Mouse (Mus musculus) kidney, adult 2 months (tissue): ENCODE measurements around the gene Baz1a. TPM values are rescaled to one million over a fixed set of nuclear protein-coding genes. Genes with fewer than 3 reads are reported as not detected.
A peak's percentile ranks its signal among the peaks of the same experiment; 100 is the strongest.

Source experiments
- DNase-seq: peaks from one replicate; pipeline ENCODE4 v3.0.0; 2021
- H3K27ac ChIP-seq: fragments of 200-500 bp; 2 replicates; pipeline ENCODE4 v1.5.1; 2012; ENCODE audit warnings: low read depth, low read length, control low read depth, inconsistent platforms; ENCODE audit not compliant: insufficient read depth
- H3K27me3 ChIP-seq: fragments of 200-500 bp; replicated peaks from 2 replicates; pipeline ENCODE4 v1.6.1; 2012; ENCODE audit warnings: mild to moderate bottlenecking, moderate library complexity, low read length, inconsistent platforms; ENCODE audit not compliant: control insufficient read depth, insufficient read depth
- H3K36me3 ChIP-seq: fragments of 200-500 bp; 2 replicates; pipeline ENCODE4 v1.6.1; 2012; ENCODE audit warnings: mild to moderate bottlenecking, moderate library complexity, low read length, inconsistent platforms; ENCODE audit not compliant: control insufficient read depth, insufficient read depth
- H3K4me1 ChIP-seq: fragments of 200-500 bp; 2 replicates; pipeline ENCODE4 v1.6.1; 2011; ENCODE audit warnings: low read length; ENCODE audit not compliant: control insufficient read depth, insufficient read depth
- H3K4me3 ChIP-seq: fragments of 200-500 bp; 2 replicates; pipeline ENCODE4 v1.5.1; 2011; ENCODE audit warnings: mild to moderate bottlenecking, low read depth, low read length, control low read depth; ENCODE audit not compliant: insufficient read depth
- CTCF ChIP-seq: fragments of 200-500 bp; conservative IDR thresholded peaks from 2 replicates; pipeline ENCODE4 v1.5.1; 2011; ENCODE audit warnings: low read depth, mild to moderate bottlenecking, control low read depth, low read length, moderate library complexity, mixed read lengths; ENCODE audit not compliant: insufficient read depth, insufficient read length
- POLR2A ChIP-seq: fragments of 200-500 bp; IDR thresholded peaks from one replicate; pipeline ENCODE4 v1.6.1; 2011; ENCODE audit warnings: low read depth, low read length, control low read depth
- WGBS: fragments of 180-500 bp; shearing (Covaris S2); methylation state at CpG from one replicate; pipeline ENCODE4 v1.1.7; 2018; 5-methylcytosine and 5-hydroxymethylcytosine counted together
- polyA plus RNA-seq: library from polyadenylated mRNA; depleted of rRNA; stranded (reverse); fragments of >200 nt; gene quantifications from 2 replicates; pipeline ENCODE4 v1.2.3, GENCODE M21; 2012; rRNA removed

Baz1a gene
- polyA plus RNA-seq, 1 experiment: 3.8 TPM

DNA sequence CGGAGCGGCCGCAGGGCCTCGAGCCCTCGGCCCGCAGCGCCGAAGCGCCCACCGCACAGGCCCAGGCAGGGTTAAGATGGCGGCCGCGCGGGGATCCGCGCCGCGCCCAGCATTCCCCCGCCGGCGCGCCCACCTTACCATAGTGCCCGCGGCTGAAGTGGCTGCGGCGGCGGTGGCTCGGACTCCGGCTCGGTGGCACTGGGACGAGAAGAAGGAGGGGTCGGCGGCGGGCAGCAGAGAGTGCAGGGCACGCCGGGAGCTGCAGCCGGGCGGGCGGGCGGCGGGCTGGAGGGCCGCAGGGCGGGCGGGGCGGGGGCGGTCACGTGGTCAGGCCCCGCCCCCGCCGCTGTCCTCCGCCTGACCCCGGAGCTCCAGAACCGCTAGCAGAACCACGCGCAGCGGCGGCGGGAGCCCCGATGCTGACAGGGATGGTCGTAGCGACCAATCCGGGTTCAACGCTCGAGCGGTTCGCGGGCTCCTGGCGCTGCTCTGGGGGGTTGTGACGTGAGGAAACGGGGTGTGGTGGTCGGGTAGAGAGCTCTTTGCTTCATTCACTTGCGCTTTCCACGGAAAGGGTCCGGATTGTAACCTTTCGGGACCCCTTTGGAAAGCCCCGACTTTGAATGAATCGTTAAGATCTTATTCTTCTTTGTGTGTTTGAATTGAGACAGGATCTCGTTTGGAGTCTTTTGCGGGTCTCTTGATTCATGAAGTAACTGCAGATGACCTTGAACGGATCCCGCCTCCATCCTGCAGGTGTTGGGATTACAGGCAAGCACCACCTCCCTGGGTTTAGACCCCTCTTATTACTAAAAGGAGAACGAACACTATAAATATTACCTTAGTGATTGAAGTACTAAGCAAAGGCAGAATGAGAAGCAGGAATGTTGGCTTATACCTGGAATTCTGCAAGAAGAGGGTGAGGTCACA lies 151.3 kb downstream of the Baz1a start, which contains the start of gene Cfl2:
Gene Cfl2, minus strand, starts transcription at position 272 of the 930 bp plus-strand sequence.
- Histone ChIP-seq H3K36me3 (no peaks in the 10 kb centered on the region; the same call in 1 of the 2 replicates), H3K4me3 (peak within 1 kb of the TSS; percentile 80), H3K27ac (peak within 1 kb of the TSS; percentile 78), H3K27me3 (no peaks in the 10 kb centered on the region), H3K4me1 (no peaks in the 10 kb centered on the region; the same call in 1 of the 2 replicates)
- DNase-seq: peak; percentile 89
- 0 out of 2 replicates have a peak, but pooled peaks have one; percentile 18 for TF ChIP-seq CTCF
- peak; percentile 4 for TF ChIP-seq POLR2A
- under 1% methylated on average over 76 of the region's 82 CpGs for WGBS

DNA sequence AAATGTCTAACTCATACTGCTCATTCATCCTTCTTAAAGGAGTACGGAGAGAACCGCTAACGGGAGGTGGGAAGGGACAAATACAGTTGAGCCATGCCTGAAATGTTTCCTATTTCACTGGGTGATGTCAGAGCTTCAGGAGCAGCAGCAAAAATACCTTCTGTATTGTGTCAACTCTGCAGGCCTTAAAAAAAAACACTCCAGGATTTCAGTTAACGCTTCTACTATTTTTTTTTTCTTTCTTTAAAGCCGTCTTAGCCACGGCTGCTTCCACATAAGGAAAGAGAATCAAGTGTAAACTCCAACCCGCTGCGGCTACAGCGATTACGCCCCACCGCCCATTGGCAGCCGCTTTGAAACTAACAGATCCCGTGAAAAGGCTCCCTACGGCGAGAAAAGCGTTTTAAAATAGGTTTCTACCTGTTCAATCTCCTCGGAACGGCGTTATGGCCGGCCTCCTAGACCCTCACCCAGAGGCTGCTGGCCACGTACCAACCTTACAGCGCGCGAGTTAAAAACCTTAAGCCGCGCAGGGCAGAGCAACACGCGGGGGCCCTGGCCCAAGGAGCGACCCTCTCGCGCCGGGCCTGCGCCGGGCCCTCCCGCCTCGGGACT lies 152.1 kb downstream of the Baz1a start:
- no peaks in the 10 kb centered on the region; the same call in 1 of the 2 replicates for H3K36me3 ChIP-seq
- H3K27me3 ChIP-seq: no peaks in the 10 kb centered on the region
- H3K4me1 ChIP-seq: no peaks in the 10 kb centered on the region; the same call in 1 of the 2 replicates
- TF ChIP-seq POLR2A (no peak), CTCF (no peak)
- peak overlapping the region; percentile 80 for H3K4me3 ChIP-seq
- H3K27ac ChIP-seq: peak overlapping the region; percentile 78
- under 1% methylated on average over 36 of the region's 36 CpGs for WGBS
- peak; percentile 54 for DNase-seq

DNA sequence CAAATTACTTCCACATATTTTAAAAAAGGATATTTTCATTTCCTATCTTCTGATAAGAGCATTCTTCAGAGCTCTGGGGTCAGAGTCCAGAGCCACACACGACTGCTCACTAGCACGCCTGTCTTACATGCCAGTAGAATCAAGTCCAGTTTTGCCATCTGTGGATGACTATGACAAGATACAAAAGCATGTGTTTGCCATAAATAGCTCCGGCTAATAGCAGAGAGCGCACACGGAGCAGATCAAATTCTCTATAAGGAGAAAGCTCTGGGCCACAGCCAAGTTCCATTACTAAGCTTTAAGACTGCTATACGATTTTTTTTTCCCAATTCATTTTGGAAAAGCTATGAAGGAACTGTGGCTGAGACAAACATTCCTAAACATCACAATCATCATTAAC lies 154.6 kb downstream of the Baz1a start:
- H3K36me3 ChIP-seq: no peaks in the 10 kb centered on the region; the same call in 1 of the 2 replicates
- TF ChIP-seq POLR2A: no peak
- TF ChIP-seq CTCF: no peak
- H3K4me3 ChIP-seq: no peak overlapping the region
- no peak overlapping the region for H3K27ac ChIP-seq
- DNase-seq: peak; percentile 28
- H3K4me1 ChIP-seq: no peaks in the 10 kb centered on the region; the same call in 1 of the 2 replicates
- 27% methylated on average over 6 of the region's 6 CpGs for WGBS
- H3K27me3 ChIP-seq: no peaks in the 10 kb centered on the region

DNA sequence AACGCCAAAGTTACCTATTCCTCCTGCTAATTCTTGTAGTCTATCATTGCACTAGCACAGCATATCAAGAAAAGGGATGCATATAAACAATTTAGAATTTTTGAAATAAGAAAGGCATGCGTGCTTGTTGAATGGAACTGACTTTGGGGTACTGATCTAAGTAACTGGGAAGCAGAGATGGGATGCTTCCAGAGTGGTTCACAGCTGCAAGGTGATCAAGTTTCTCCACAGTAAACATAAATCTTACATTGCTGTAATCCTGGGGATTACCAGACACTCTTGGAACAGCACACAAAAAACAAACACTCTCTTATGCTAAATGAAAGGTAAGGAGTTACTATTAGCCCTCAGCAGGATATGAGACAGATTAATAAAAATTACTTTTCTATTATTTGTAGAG lies 163.6 kb downstream of the Baz1a start:
- 62% methylated on average over 2 of the region's 2 CpGs for WGBS
- DNase-seq: no peak

DNA sequence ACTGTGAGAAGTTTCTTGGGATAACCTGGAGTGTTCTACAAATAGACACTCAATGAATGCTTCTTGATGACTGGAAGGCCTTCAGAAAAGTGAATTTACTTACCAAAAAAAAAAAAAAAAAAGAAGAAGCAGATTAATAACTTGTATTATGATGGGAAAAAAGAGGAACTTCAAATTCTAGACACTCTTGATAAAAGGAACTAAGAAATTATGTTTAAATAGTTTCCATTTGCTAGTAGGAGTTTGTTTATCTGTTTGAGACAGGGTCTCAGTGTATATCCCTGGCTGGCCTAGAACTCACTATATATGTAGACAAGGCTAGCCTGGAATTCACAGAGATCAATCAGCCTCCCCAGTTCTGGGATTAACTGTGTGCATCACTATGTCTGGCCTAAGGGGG lies 169.7 kb downstream of the Baz1a start:
- DNase-seq: no peak
- H3K27me3 ChIP-seq: no peaks in the 10 kb centered on the region
- no peaks in the 10 kb centered on the region for H3K36me3 ChIP-seq
- no peak overlapping the region for H3K27ac ChIP-seq
- H3K4me1 ChIP-seq: no peaks in the 10 kb centered on the region
- TF ChIP-seq POLR2A (no peak), CTCF (no peak)
- no peak overlapping the region for H3K4me3 ChIP-seq

More for the DNA sequence above, 163.6 kb downstream of the Baz1a start:
- H3K27ac ChIP-seq: no peak overlapping the region
- TF ChIP-seq CTCF (no peak), POLR2A (no peak)
- no peak overlapping the region for H3K4me3 ChIP-seq
- H3K4me1 ChIP-seq: no peaks in the 10 kb centered on the region
- no peaks in the 10 kb centered on the region for H3K27me3 ChIP-seq
- no peaks in the 10 kb centered on the region for H3K36me3 ChIP-seq

Other genes starting within 250 kb of the Baz1a start
- gene Snx6, start 218.6 kb downstream of the Baz1a start, polyA plus RNA-seq: 38.3 and 45.2 TPM in 2 replicates
- 18.4 and 39.0 TPM in 2 replicates for gene Cfl2, start 151.5 kb downstream of the Baz1a start, polyA plus RNA-seq
- not detected in 2 replicates for gene Gm20403, start 27.8 kb downstream of the Baz1a start, polyA plus RNA-seq
- gene 2700097O09Rik, start 65.8 kb upstream of the Baz1a start, polyA plus RNA-seq: 7.0 and 9.1 TPM in 2 replicates
- 12.8 and 14.5 TPM in 2 replicates for gene Srp54a, start 65.9 kb upstream of the Baz1a start, polyA plus RNA-seq
- gene Fam177a, start 110.1 kb upstream of the Baz1a start, polyA plus RNA-seq: 4.9 and 5.6 TPM in 2 replicates
- gene Srp54b, start 140.8 kb upstream of the Baz1a start, polyA plus RNA-seq: 12.6 and 13.3 TPM in 2 replicates
- not detected in 2 replicates for gene 1700047I17Rik2, start 185.2 kb upstream of the Baz1a start, polyA plus RNA-seq
- gene Srp54c, start 215.8 kb upstream of the Baz1a start, polyA plus RNA-seq: 6.5 and 10.0 TPM in 2 replicates